Mouse (Mus musculus) urinary bladder, postnatal 10 days (tissue): ENCODE data around the gene Wipi2.

ENCODE experiments used
- DNase-seq: peaks from one replicate; pipeline ENCODE4 v3.0.0; 2022; ENCODE audit warnings: low spot score

Gene Wipi2

GRCm38 (mm10) chr5:142630224-142630623 is 2.7 kb downstream of the Wipi2 start:
- DNase-seq, result no peak

GRCm38 (mm10) chr5:142637823-142638222 is 10.3 kb downstream of the Wipi2 start:
- no peak for DNase-seq

- DNase-seq, result no peak
These were observed 12.6 kb downstream of the Wipi2 start for GRCm38 (mm10) chr5:142640088-142640487.

GRCm38 (mm10) chr5:142641331-142642051 is 14.0 kb downstream of the Wipi2 start:
- DNase-seq, result no peak

- no peak for DNase-seq
These were observed 20.7 kb downstream of the Wipi2 start for GRCm38 (mm10) chr5:142648162-142648561.

DNA sequence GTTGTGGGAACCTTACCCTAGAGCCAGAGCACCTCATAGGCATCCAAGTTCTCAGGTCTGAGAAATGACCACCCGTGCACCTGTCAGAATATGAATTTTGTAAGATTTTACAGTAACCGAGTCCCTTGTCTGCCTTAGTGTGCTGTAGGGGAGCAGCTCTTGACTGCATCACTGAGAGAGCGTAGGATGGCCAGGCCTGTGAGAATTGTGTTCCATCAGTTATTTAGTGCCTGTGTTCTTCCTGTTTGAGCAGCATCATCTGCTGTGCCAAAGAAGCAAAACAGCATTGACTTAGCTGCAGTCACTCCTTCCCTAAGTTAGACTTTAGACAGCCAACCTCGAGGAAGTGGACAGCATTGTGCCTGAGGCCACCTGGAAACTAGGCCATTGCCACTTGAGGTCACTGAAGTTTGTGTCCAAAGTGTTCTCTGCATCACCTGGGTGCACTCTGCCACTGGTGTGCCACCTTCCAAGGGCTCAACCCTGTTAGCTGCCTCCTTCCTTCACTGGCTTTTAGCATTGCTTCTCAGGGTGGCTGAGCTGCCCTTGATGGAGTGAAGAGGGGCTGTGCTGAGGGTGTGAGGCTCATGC is 22.1 kb downstream of the Wipi2 start:
- no peak for DNase-seq

- no peak for DNase-seq
These were observed 22.9 kb downstream of the Wipi2 start for GRCm38 (mm10) chr5:142650390-142650789.

GRCm38 (mm10) chr5:142650794-142651497 is 23.4 kb downstream of the Wipi2 start:
- DNase-seq, result no peak

- no peak for DNase-seq
These were observed 24.8 kb downstream of the Wipi2 start for GRCm38 (mm10) chr5:142652266-142652665.

- DNase-seq, result no peak
These were observed 33.3 kb downstream of the Wipi2 start for GRCm38 (mm10) chr5:142660656-142661434.

DNA sequence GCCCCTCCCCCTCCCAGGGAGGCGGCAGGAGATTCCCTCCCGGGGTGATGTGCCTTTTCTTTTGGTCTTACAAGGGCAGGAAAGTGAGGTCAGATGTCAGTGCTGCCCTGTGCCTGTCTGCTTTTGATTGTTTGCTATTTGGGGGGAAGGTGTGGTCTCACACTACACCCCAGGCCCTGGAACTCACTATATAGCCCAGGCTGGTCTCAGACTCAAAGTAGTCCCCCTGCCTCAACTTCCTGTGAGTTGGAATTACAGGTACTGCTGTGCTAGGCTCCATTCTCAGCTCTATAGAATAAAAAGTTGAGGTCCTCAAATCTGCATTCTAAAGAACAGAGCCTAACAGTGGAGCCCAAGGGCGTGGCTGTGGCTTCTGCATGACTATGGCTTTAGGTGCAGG is 40.4 kb downstream of the Wipi2 start:
- DNase-seq, result no peak

DNA sequence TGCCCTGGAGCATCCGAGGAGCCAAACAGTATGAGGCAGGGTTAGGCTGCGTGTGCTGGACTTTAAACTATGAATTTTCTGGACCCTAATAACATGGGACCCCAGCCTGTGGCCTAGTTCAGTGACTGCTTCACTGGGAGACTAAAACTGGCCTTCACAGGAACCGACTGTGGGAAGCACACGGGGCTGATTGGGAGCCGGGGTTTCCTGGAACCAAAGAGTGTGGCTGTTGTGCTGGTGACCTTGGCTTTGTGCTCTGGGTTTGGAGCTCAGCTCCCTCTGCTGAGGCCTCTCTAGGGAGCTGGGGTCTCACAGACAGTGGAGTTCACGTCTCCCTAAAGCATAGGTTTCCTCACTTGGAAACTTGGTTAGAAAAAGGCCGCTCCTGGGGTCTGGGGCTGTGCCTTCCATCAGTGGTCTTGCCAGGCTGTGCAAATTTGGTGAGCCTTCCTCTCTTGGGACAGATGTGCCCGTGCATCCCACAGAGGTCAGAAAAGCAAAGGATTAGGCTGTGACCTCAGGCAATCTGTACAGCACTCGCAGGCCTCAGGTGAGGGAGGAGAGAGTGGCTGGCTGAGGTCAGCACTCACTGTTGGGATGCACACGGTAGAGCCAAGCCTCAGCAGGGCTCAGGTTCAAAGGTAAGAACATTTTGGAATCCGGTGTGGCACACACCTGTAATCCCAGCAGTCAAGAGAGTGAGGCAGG is 41.2 kb downstream of the Wipi2 start:
- DNase-seq, result no peak

GRCm38 (mm10) chr5:142669726-142670125 is 42.2 kb downstream of the Wipi2 start:
- no peak for DNase-seq

- DNase-seq, result no peak
These were observed 45.6 kb downstream of the Wipi2 start for GRCm38 (mm10) chr5:142673082-142673481.

DNA sequence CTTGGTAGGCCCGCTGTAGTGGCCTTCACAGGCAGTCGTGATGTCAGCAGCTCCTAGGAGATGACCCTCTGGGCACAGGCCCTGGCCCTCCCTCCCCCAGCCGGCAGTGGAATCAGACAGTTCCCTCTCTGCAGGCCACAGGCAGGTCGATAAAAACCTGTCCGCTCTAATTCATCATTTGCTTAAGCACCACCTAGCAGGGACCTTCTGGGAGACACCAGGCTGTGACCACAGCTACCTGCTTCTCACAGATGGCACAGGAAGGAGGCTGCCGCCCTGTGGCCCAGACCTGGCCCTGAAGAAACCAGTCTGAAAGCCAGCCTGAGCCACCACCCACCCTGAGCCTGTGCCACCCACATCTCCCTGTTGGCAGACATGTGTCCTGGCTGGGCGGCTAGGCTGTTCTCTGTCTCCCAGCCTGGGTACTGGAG is 50.7 kb downstream of the Wipi2 start:
- no peak for DNase-seq

DNA sequence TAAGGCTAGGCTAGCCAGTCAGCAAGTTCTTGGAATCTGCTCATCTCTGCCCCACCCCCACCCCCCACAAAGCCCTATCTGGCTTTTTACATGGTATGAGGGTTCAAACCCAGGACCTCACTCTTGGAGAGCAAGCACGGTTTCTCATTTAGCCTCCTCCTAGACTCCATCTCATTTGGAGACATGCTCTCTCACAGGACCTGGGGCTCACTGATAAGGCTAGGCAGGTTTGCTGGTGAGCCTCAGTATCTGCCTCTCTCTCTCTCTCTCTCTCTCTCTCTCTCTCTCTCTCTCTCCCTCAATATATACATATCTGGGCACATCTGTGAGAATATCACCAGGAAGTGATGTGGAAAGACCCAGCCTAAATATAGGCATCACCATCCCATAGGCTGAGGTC is 51.6 kb downstream of the Wipi2 start:
- DNase-seq, result no peak

- no peak for DNase-seq
These were observed 54.4 kb downstream of the Wipi2 start for GRCm38 (mm10) chr5:142681911-142682310.

DNA sequence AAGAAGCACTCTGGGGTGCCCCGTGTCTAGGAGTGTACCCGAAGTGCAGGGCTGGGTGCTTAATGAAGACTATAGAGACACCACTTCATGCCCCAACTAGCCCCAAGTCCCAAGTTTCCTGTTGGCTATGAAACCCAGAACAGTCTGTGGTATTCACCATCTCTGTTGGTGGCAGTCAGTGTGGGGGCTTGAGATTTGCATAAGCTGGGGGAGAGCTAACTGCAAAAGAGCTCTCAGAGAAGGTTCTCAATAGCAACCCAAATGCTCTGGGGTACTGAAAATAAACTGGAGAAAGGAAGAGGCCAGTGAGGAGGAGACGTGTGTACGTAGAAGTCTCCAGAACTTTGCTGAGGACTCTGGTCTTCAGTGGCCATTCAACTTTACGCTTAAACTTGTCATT is 55.0 kb downstream of the Wipi2 start:
- no peak for DNase-seq

GRCm38 (mm10) chr5:142688866-142689265 is 61.4 kb downstream of the Wipi2 start:
- DNase-seq, result no peak

- DNase-seq, result no peak
These were observed 62.8 kb downstream of the Wipi2 start for GRCm38 (mm10) chr5:142690343-142690742.

GRCm38 (mm10) chr5:142692248-142692647 is 64.8 kb downstream of the Wipi2 start, which contains the start of gene Slc29a4:
Gene Slc29a4, plus strand, starts transcription at chr5:142692512.
- DNase-seq, result no peak
